In genomic region chr10:77434457-77435151, GRCm38 (mm10) we compare ENCODE assay signal across 8 mouse cellular contexts. TPM values are rescaled to one million over a fixed set of nuclear protein-coding genes. Genes with fewer than 3 reads are reported as not detected.
DNase-seq lines count a peak whose midpoint lies in the region; ATAC-seq and TF ChIP-seq lines count a peak whose summit lies in the region.

No protein-coding gene starts in this region.

- no peak overlapping the region; the same call in 1 of the 2 replicates for H3K27ac ChIP-seq in kidney, embryonic 14.5 days (ENCODE audit: low read depth, low read length)
- H3K27ac ChIP-seq in cortical plate, adult 2 months (ENCODE audit: insufficient read depth, low read length), result 0 out of 2 replicates have a peak overlapping the region, but pooled peaks have one; percentile 8
- peak overlapping the region; percentile 60 for H3K27ac ChIP-seq in heart, embryonic 10.5 days
- H3K27ac ChIP-seq in stomach, embryonic 14.5 days (ENCODE audit: low read length), result no peak overlapping the region; the same call in 1 of the 2 replicates
- H3K27ac ChIP-seq in thymus, adult 2 months (ENCODE audit: control insufficient read depth, insufficient read depth, low read length), result no peak overlapping the region

- H3K9ac ChIP-seq in kidney, embryonic 14.5 days (ENCODE audit: low read depth, low read length), result no peak overlapping the region
- H3K9ac ChIP-seq in stomach, embryonic 14.5 days (replicated peaks; ENCODE audit: low read depth, low read length), result no peak overlapping the region

- intact Hi-C loops in left cerebral cortex, postnatal 4 days (cut with DNase I), result no loop called here

- no peak overlapping the region for H3K4me3 ChIP-seq in kidney, embryonic 14.5 days (ENCODE audit: low read length)
- no peak overlapping the region for H3K4me3 ChIP-seq in cortical plate, adult 2 months (ENCODE audit: insufficient read depth, low read length)
- peak overlapping the region; percentile 24 for H3K4me3 ChIP-seq in heart, embryonic 10.5 days
- H3K4me3 ChIP-seq in stomach, embryonic 14.5 days (ENCODE audit: low read depth, low read length), result no peak overlapping the region
- no peak overlapping the region for H3K4me3 ChIP-seq in thymus, adult 2 months (ENCODE audit: control insufficient read depth, insufficient read depth, low read length)

- no peak for TF ChIP-seq CTCF in cortical plate, adult 2 months (IDR thresholded peaks at IDR 0.05; ENCODE audit: extremely low read depth, insufficient read depth, low read length)
- TF ChIP-seq CTCF in thymus, adult 2 months (IDR thresholded peaks at IDR 0.05; ENCODE audit: borderline replicate concordance, control insufficient read depth, extremely low read depth, insufficient read depth, low read length, poor library complexity), result no peak

- no peak overlapping the region; the same call in 1 of the 2 replicates for H3K4me2 ChIP-seq in kidney, embryonic 14.5 days (replicated peaks; ENCODE audit: low read depth, low read length)
- H3K4me2 ChIP-seq in stomach, embryonic 14.5 days (replicated peaks; ENCODE audit: low read depth, low read length), result 0 out of 2 replicates have a peak overlapping the region, but pooled peaks have one; percentile 17

- no peaks in the 10 kb centered on the region for H3K36me3 ChIP-seq in kidney, embryonic 14.5 days (ENCODE audit: control insufficient read depth, insufficient read depth, low read length)
- no peaks in the 10 kb centered on the region for H3K36me3 ChIP-seq in heart, embryonic 10.5 days
- no peaks in the 10 kb centered on the region for H3K36me3 ChIP-seq in stomach, embryonic 14.5 days (ENCODE audit: control insufficient read depth, insufficient read depth, low read length)
- H3K36me3 ChIP-seq in thymus, adult 2 months (ENCODE audit: control insufficient read depth, insufficient read depth, low read length), result no peaks in the 10 kb centered on the region

- peaks cover 3% of the 10 kb centered on the region; the same call in 1 of the 2 replicates for H3K4me1 ChIP-seq in kidney, embryonic 14.5 days (ENCODE audit: control insufficient read depth, insufficient read depth, low read length)
- peaks cover 6% of the 10 kb centered on the region for H3K4me1 ChIP-seq in cortical plate, adult 2 months (ENCODE audit: control insufficient read depth, insufficient read depth, low read length)
- H3K4me1 ChIP-seq in heart, embryonic 10.5 days, result peaks cover 19% of the 10 kb centered on the region
- no peaks in the 10 kb centered on the region for H3K4me1 ChIP-seq in stomach, embryonic 14.5 days (ENCODE audit: control insufficient read depth, insufficient read depth, low read length)
- H3K4me1 ChIP-seq in thymus, adult 2 months (replicated peaks; ENCODE audit: control insufficient read depth, insufficient read depth, low read length), result no peaks in the 10 kb centered on the region

- no peaks in the 10 kb centered on the region for H3K27me3 ChIP-seq in kidney, embryonic 14.5 days (ENCODE audit: control insufficient read depth, insufficient read depth, low read length)
- no peaks in the 10 kb centered on the region; the same call in 1 of the 2 replicates for H3K27me3 ChIP-seq in heart, embryonic 10.5 days (ENCODE audit: insufficient read depth, poor library complexity, severe bottlenecking)
- no peaks in the 10 kb centered on the region for H3K27me3 ChIP-seq in stomach, embryonic 14.5 days (ENCODE audit: control insufficient read depth, insufficient read depth, low read length)
- H3K27me3 ChIP-seq in thymus, adult 2 months (ENCODE audit: control insufficient read depth, insufficient read depth, low read length), result no peaks in the 10 kb centered on the region

- whole genome bisulfite sequencing in kidney, embryonic 14.5 days, result 36% methylated on average over 18 of the region's 18 CpGs
- whole genome bisulfite sequencing in heart, embryonic 10.5 days, result 34% methylated on average over 18 of the region's 18 CpGs
- 45% methylated on average over 18 of the region's 18 CpGs for WGBS in stomach, embryonic 14.5 days
- WGBS in thymus, adult 2 months, result 14% methylated on average over 18 of the region's 18 CpGs

- DNase-seq in kidney, adult 11 months, result peak; percentile 44
- DNase-seq in heart, embryonic 10.5 days (ENCODE audit: low spot score), result no peak
- peak; percentile 59 for DNase-seq in kidney, adult 9 months
- peak; percentile 30 for DNase-seq in left cerebral cortex, postnatal 4 days
- no peak for DNase-seq in thymus, adult 2 months

- H3K9me3 ChIP-seq in kidney, embryonic 14.5 days (ENCODE audit: control insufficient read depth, low read length), result no peaks in the 10 kb centered on the region
- H3K9me3 ChIP-seq in heart, embryonic 10.5 days, result no peaks in the 10 kb centered on the region
- H3K9me3 ChIP-seq in stomach, embryonic 14.5 days (ENCODE audit: control insufficient read depth, low read depth, low read length), result no peaks in the 10 kb centered on the region

- no peak for ATAC-seq in kidney, embryonic 14.5 days (ENCODE audit: low FRiP score, low TSS enrichment)
- no peak for ATAC-seq in stomach, embryonic 14.5 days (ENCODE audit: insufficient number of reproducible peaks, insufficient read depth, low FRiP score, low read depth)

- TF ChIP-seq POLR2A in cortical plate, adult 2 months (IDR thresholded peaks at IDR 0.05; ENCODE audit: extremely low read depth, insufficient read depth, low read length), result no peak
- TF ChIP-seq POLR2A in thymus, adult 2 months (IDR thresholded peaks at IDR 0.05; ENCODE audit: control insufficient read depth, extremely low read depth, insufficient read depth, low read length, poor library complexity), result no peak

RNA-seq across cellular contexts. Expression of gene Adarb1, which starts 16.5 kb away (rescaled TPM):
- 5.1 and 7.3 TPM in 2 replicates for polyA plus RNA-seq in kidney, embryonic 14.5 days (2014; fragmentation: Nextera tagmentation; extraction: Ambion mirVana)
- polyA plus RNA-seq in cortical plate, adult 2 months (2012; rRNA removed), result 105 and 113 TPM in 2 replicates
- polyA plus RNA-seq in heart, embryonic 10.5 days (2016; fragmentation: Nextera tagmentation; extraction: Ambion mirVana), result 9.2 and 9.9 TPM in 2 replicates
- total RNA-seq in left cerebral cortex, postnatal 4 days (2021), result 10 to 100 TPM; 64.3 to 70.4 TPM
- polyA plus RNA-seq in stomach, embryonic 14.5 days (2014; fragmentation: Nextera tagmentation; extraction: Ambion mirVana), result 7.2 and 8.3 TPM in 2 replicates
- polyA plus RNA-seq in thymus, adult 2 months (2012; rRNA removed), result 4.2 and 5.5 TPM in 2 replicates

Comparison
In these comparisons a context has a peak if more than half of its experiments do, and no peak if none do; other contexts are left out.
1. DNase-seq: peak in kidney, adult 11 months (single experiment), kidney, adult 9 months (single experiment) and left cerebral cortex, postnatal 4 days (single experiment); none in heart, embryonic 10.5 days (single experiment) and thymus, adult 2 months (single experiment).
2. H3K27ac ChIP-seq: peak in cortical plate, adult 2 months (single experiment) and heart, embryonic 10.5 days (single experiment); none in kidney, embryonic 14.5 days (single experiment), stomach, embryonic 14.5 days (single experiment) and thymus, adult 2 months (single experiment).